1 mouse cellular context compared by ENCODE assay signal in genomic region chr13:51834520-51834919, GRCm38 (mm10).
A peak's percentile ranks its signal among the peaks of the same experiment; 100 is the strongest.
TF ChIP-seq lines count a peak whose summit lies in the region.

No protein-coding gene starts in this region.

TF ChIP-seq in MEL, 35 proteins besides CTCF, POLR2A, EP300 and RAD21:
- TF ChIP-seq POLR2AphosphoS5 (IDR thresholded peaks at IDR 0.05; ENCODE audit: borderline replicate concordance, low read depth, low read length), result no peak
- 0 out of 2 replicates have a peak, but pooled peaks have one; percentile 13 for TF ChIP-seq TCF12 (IDR thresholded peaks at IDR 0.05; ENCODE audit: low read depth, low read length)
